Mouse (Mus musculus) kidney, adult 8-10 months (tissue): ENCODE results near the gene Cd3d.
"Not testable (repeated sequence)": the region's sequence is repeated elsewhere in the genome, so short reads cannot be mapped to it uniquely, and the experiment has no call there.

ENCODE experiments used
- DNase-seq, 2 experiments: peaks; one replicate each; pipeline ENCODE4 v3.0.0; 2022

Gene Cd3d

DNA sequence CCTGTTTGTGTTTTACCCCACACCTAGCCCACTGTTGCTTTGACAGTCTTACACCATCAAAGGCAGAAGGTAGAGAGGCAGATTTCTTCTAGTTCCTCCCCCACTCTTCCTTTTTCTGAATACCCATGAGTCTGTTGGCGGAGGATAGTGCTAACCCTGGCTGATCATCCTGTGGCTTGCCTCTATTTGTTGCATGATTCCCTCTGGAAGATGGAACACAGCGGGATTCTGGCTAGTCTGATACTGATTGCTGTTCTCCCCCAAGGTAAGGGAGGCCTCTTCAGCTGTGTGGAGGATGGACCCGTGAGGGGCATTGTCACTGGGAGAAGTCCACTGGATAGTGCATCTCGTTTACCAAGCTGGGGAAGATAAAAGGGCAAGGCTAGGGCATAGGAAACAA, at the start of gene Cd3d:
Gene Cd3d (plus strand): TSS at position 111 of the 400 bp plus-strand sequence.
- DNase-seq: no peak

DNA sequence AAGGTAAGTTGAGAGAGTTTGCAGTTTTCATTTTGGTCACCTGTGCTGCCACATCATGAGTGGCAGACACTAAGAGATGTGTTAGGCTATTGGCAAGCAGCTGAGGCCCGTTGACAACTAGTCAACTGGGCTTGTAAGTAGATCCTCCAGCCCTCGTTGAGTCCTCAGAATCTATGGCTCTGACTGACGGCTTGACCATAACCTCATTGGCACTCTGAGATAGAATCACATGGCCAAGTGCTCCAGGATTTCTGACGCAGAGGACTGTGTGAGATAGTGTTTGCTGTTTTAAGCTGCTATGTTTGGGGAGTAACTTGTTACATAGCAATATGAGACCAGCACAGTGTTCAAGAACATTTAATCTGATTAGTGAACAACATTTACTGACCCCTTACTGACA, 39.8 kb upstream of the Cd3d start:
- no peak for DNase-seq

DNA sequence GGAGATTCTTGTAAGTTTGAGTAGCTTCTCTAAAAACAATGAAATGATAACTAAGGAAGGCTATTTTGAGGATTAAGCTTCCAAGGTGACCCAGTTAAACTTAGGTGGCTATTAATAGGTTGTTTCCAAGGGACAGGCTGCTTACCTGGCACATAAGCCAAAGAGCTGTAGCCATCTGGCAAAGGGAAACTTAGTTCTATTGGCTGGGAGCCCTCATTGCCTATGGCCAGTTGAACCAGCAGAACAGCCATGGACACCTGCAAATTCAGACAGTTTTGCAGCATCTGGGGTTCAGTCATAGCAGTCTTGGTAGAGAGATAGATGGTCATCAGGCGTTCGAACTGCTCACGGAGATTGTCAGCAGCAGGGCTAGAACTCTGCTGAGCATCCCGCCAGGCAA, 39.2 kb upstream of the Cd3d start:
- DNase-seq: no peak

DNA sequence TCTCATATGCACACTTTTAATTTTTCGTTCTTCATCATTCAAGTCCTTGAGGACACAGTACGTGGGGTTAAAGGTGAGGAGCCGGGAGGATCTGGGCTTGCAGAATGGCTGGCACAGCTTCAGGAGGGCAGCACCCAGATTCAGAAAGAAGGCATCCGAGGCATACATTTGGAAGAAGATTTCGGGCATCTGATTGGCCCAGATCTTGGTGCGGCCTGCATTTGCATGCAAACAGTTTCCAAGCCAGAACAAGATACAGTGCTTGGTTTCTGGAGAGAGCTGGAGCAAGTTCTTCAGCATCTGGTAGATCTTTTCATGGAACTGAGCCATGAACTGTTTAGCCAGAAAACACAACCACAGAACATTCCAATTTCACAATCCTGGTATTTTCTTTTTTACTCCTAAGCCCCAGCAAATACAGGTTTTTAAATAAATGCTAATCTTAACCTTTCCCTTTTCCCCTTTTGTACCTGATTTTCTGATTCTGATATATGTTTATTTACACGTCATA, 35.3 kb upstream of the Cd3d start:
- no peak for DNase-seq

DNA sequence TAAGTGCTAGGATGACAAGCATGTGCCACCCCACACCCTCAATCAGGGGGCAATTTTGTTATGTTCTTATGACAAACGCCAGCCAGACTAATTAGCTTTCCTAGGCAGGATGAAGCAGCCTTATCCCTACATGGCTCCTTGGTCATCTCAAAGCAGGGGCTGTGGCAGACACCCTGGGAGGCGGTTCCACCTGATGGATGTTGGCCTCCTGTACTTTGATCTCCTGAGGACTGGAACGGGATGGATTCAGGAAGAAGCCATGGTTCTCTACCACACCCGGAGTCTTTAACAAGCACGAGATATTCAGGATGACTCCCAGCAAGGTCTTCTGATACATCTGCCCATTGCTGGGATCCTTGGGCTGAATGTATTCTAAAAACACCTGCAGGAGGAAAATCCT, 33.8 kb upstream of the Cd3d start:
- DNase-seq: peak in 1 of 2 experiments; percentile 37

DNA sequence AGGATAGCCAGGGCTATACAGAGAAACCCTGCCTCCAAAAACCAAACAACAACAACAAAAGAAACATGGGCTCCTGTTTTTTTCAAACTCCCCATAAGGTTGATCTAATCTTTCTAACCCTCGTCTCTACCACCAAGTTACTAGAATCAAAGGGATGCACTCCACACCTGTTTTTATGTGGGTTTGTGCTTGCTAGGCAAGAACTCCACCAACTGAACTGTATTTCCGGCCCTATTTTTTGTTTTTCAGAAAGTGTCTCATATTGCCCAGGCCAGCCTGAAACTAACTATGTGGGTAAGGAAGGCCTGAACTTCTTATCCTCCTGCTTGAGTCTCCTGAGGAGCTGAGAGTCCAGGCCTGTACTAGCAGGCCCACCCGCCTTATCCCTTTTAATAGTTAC, 27.2 kb upstream of the Cd3d start:
- no peak for DNase-seq

DNA sequence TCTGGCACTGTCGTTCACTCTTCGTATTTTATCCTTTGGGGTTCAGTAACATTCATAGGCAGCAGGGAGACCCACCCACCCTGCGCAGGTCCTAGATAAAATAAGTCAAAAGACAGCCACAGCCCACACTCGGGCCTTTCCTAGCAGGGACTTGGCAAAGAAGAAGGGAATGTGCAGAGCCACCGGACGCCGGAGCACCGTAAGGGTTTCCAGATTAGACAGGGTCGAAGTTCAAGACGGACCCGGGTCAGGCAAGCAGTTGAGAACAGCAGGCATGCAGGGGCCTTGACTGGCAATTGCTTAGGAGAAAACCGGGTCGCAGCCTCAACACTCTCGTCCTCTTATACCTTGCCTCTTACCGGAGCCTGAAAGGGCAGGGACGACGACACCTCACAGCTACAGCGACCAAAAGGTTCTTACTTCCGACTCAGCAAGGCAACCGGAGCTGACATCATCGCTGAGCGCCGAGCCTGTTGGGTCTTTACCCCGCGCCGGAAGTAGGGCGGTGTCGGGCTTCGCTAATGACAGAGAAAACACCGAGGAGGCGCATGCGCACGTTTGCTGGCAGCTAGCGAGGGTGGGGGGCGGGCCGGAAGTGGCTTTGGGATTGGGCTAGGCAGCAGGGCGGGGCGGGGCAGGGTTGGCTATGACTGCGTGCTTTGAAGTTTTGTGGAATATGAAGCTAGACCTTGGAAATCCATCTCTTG, 16.3 kb upstream of the Cd3d start, which contains the start of gene Ube4a:
Gene Ube4a (minus strand): TSS at position 475 of the 707 bp plus-strand sequence.
- DNase-seq: peak; percentile 98 to 99

DNA sequence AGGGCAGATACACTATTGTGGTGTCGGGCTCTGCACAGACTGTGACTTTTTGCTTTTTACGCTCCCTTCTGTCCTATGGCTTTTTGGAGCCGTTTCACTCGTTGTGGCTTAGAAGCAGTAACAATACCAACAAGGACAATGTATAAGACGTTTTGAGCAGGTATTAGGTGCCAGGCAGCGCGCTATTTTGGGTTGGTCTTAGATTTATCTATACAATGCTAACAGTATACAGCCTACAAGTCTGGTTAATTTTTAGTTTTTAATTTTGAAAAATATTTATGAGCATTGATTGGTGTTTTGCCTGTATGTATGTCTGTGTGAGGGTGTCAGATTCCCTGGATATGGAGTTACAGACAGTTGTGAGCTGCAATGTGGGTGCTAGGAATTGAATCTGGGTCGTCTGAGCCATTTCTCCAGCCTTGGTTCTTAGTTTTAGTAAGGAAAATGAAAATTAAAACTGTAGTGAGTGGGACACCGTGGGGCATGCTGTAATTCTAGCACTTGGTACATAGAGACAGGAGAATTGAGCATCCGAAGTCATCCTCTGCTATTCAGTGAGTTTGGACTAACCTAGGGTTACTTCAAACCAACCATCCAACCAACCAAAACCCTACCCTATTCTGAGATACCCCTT, 15.6 kb upstream of the Cd3d start:
- no peak for DNase-seq

DNA sequence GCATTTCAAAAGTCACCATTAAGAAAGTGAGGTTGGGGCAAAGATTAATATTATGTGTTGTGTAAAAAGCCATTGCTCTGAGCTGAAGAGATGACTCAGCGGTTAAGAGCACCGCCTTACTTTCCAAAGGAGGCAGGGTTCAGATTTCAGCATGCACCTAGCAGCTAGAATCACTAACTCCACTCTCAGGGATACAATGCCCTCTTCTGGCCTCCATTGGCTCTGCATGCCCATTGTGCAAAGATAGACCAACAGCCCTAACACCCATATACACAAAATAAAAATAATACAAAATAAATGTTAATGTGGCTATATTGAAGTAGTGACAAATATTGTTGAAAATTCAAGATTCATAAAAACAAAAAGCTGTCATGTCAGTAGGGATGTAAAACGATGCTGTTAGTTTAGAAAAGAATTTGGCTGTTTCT, 14.8 kb upstream of the Cd3d start:
- DNase-seq: peak; percentile 89 to 92

DNA sequence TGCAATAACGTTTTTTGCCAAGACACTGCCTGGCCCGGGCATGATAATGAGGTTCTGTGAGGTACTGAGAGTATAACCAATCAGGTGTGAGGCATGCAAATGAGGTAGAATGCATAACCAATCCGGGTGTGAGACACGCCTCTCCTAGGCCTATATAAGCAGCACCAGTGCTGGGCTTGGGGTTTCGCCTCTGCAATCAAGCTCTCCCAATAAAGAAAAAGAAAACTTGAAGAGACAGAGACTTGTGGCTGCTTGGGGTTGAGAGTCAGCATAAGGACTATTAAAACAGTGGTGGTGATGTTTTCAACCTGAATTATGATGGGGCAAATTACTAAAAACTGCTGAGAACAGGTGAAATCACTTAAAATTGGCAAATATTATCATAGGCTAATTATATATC, 13.8 kb upstream of the Cd3d start:
- not testable (repeated sequence) for DNase-seq

DNA sequence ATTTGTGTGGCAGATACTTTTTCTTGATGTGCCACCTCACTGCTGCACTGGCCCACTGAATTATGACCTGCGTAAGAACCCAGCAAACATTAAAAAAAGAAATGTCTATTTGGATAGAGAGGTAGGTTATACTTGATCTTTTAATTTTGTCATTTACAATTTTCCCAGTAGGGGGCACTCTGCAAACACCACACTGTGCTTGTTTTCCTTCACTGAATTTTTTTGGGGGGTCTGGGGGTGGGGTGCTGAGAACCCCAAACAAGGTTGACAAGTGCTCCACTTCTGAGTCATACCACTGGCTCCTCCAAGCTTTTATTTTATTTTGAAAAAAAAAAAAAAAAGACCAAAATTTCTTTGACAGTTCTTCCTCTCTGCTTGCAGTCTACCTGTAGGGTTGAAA, 12.1 kb upstream of the Cd3d start:
- DNase-seq: no peak

DNA sequence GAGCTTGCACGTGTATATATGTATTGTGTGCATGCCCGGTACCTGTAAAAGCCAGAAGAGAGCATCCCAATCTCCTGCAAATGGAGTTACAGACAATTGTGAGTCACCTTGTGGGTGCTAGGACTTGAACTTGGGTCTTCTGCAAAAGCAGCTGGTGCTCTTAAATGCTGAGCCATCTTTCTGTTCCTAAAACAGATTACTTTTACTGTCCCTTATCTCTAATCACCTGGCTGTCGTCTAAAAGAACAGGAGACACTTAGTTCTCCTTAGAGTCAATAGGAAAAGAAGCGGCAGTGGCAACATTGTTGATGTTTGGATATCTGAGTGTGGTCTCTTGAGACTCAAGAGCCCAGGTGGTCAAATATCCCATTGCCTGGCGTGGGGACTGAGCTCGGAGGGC, 3.8 kb upstream of the Cd3d start:
- no peak for DNase-seq

DNA sequence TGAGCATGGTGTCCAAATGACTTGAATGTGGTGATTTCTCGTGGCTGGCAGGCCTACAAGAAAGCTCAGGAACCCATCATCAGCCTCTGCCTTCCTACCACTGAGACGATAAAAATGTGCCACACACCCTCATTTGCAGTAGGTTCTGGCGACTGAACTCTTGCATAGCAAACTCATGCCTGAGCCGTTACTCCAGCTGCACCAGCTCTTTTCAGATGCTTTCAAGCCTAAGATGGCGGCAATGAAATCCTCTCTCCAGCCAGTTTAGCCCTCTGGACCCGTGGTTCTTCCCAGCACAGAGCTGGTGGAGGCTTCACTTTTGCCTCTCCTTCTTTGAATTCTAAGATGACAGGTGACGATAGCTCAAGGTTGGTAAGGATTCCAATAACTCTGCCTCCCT, 1.8 kb upstream of the Cd3d start:
- DNase-seq: no peak

DNA sequence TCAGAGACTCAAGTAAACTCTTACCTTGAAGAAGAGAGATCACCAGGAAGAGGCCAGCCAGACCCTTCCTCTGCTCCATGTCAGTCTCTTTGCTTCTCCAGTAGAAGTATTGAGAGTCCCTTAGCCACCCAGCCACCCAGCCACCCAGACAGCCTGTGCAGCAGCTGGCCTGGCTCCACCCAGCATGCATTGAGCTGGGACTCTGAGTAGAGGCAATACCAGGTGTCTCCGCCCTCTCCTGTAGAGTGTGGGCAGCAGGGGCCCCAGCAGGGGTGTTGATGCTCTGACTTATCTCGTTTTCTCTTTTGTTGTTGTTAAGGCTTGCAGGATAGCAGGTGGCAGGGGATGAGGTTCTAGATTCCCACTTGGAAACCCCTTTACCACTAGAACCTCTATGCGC, 1.3 kb upstream of the Cd3d start, which contains the start of gene Cd3g:
Gene Cd3g (minus strand): TSS at position 190 of the 400 bp plus-strand sequence.
- no peak for DNase-seq

DNA sequence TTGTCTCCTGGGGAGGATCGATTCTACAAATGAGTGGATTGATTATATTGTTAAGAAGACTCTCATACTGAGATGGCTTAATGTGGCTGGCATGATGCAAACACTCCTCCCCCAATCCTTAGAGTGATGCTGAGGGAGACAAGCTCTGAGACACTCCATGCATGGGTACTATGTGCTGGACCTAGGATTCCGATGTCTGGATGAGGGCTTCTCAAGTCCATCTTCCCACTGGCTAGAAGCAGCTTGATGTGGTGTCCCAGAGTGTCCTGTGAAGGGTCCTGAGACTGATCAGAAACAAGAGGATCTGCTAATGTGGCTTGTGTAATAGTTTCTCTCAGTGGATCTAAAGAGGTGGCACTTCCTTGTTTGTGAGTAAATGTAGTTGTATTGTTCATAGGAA, 482 bp upstream of the Cd3d start:
- DNase-seq: no peak

DNA sequence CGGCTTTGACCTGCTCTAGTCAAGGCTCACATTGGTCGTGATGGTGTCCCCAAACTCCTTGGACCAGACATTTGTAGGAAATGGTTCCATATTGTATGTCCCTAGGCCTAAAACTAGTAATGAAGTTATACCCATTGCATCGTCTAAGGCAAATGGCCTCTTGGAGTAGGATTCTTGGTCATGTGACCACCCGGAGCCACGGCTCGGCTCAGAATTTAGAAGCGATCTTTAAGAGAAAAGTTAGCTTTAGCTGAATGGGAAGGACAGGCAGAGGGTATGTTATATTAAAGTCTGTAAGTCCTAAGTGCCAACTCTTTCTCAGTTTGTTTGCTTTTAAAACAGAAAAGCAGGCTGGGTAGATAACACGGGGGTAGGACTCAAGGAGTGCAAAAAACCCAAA, 495 bp downstream of the Cd3d start:
- DNase-seq: no peak

DNA sequence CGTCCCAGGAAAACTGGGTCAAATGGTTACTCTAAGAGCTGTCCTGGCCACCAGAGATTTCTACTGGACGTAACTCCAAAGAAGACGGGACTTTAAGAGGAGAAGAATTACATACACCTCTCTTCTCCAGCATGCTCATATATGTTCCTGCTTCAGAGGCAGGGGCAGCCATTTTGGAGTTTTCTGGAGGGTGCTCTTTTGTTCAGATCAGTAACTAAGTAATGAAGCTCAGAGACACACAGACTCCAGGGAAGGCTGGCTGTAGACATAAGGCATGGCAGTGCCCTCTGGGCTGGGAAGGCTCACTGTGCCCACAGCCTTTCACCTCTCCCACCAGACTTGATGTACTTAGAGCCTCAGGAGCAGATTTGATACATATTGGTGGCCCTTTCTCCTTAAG, 945 bp downstream of the Cd3d start:
- DNase-seq: no peak

DNA sequence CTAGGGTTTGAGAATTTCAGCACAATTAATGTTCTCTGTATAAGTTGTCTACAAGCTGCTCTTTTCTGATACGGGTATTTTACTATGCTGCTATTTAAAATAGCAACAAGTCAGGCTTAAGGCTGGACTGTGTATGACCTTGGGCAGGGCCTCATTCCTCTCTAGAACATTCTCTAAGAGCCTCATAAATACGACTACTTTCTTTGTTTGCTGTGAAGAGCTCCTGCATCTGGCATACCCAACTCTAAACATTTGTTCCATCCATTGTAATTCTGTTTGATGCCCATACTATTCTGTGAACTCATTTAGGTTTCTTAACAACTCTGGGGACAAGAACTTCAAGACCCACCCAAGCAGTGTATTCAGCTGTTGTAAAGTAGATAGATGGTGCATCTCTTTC, 1.4 kb downstream of the Cd3d start:
- DNase-seq: no peak

DNA sequence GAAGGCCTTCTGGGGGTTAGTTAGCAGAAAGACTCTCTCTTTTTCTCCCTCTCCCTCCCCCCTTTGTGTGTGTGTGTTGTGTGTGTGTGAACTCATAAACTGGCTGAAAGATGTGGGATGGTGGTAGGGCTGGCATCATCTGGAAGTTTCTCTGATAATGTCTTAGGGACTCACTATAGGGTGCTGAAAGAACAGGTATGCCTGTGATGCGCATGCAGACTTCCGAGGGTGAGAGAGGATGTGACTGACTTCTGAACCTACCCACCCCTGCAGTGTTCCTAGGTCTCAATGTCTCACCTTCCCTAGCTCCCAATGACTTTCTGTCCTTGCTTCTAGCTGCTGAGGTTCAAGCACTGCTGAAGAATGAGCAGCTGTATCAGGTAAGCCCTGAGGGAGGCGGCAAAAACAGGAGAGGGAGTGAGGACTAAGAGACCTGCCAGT, 4.2 kb downstream of the Cd3d start:
- DNase-seq: no peak

DNA sequence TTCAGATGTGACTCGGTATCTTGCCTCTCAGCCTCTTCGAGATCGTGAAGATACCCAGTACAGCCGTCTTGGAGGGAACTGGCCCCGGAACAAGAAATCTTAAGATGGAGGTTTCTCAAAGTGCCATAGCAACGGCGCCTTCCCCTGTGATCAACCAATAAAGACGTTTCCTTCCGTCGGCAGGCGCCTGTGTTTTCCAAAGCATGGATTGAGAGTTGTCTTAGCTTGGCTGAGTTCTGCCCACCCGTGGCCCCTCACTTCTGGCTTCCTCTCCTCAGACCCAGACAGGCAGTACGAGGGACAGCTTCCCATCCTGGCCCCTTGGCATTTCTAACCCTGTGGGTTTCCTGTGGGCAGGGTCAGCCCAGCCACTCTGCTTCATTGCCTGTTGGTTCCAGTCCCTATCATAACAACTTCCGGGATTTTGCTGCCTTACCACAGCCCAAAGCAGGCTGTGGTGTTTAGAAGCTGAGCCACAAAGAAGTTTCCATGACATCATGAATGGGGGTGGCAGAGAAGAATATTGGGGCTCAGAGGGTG, 4.7 kb downstream of the Cd3d start:
- DNase-seq: no peak

DNA sequence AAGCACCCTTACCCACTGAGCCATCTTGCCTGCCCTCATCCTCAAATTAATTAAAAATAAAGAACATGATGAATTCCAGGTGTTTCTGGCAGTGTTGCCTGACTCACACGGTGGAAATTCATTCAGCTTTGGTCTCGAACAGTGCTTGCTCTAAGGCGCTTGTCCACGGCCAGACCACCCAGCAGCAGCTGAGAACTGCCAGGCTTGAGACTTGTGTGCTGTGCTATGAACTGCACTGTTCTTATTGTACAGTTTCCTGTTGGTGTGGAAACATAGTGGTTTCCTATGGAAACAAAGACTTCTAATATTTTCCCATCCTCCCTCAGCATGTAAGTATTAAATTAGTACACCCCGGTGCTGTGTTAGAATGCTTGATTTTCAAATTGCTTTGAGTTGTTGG, 5.4 kb downstream of the Cd3d start:
- DNase-seq: no peak

DNA sequence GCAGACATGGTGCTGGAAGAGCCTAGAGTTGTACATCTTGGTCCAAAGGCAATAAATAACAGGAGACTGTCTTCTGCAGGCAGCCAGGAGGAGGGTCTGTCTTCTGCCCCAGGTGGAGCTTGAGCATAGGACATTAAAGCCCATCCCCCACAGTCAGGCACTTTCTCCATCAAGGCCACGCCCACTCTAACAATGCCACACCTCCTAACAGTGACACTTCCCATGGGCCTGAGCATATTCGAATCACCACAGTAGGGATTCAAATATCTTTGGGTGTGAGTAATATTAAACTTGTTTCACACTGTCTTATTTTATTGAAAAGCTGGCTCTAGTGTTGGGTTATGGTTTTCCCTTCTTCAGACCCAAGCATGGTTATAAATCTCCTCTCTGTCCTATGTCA, 10.2 kb downstream of the Cd3d start:
- no peak for DNase-seq

DNA sequence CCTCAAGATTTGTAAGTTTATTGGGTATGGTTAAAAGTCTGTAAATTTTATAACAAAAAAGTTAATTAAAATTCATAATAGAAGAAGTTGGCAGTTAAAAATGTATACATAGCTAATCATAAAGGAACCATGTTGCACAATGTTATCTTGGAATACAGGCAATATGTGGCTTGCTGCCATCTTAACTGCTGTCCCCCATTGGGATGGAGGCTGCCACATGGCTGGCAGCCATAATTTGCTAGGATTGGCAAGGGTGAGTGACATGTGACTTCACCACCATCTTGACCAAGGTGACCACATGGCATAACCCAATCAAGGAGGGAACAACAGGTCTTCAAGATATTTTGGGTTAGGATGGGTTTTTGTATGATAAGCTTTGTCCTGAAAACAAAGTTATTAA, 10.7 kb downstream of the Cd3d start:
- DNase-seq: no peak

DNA sequence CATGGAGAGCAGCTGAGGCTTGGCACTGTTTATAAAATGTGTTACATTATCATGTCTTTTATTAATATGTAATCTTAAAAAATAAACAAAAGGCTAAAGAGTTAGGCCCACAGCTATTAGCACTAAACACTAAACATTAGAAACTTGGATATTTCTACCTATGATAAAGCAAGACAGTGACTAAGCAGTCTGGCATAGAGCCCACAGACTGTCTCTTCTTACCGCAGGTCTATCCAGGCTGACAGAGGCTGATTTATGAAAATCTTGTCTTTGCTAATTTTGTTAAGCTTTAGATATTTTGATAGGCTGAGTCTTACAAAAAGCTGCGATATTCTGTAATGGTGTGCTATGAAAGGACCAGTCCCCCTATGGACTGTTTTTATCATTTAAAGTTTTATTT, 11.7 kb downstream of the Cd3d start:
- no peak for DNase-seq
